Mouse (Mus musculus): ENCODE results near the gene Hmcn1. TPM values are rescaled to one million over a fixed set of nuclear protein-coding genes. Genes with fewer than 3 reads are reported as not detected.
A peak's percentile ranks its signal among the peaks of the same experiment; 100 is the strongest.

Gene Hmcn1
- total RNA-seq, 2 experiments from 2014 or later, result 39.5 to 43.6 TPM

GRCm38 (mm10) chr1:151000714-151001113 is 7.5 kb upstream of the Hmcn1 start:
- DNase-seq, result no peak
- intact Hi-C loops (cut with DNase I), result loop anchor here (5.0 kb wide), 1 partner anchor 178 kb away; no protein-coding TSS in a partner anchor

- intact Hi-C loops (cut with DNase I), result loop anchor here (5.0 kb wide), 3 partner anchors 57 to 122 kb away; no protein-coding TSS in a partner anchor
- no peak for DNase-seq
These were observed 1.4 kb upstream of the Hmcn1 start for GRCm38 (mm10) chr1:150994612-150995011.

DNA sequence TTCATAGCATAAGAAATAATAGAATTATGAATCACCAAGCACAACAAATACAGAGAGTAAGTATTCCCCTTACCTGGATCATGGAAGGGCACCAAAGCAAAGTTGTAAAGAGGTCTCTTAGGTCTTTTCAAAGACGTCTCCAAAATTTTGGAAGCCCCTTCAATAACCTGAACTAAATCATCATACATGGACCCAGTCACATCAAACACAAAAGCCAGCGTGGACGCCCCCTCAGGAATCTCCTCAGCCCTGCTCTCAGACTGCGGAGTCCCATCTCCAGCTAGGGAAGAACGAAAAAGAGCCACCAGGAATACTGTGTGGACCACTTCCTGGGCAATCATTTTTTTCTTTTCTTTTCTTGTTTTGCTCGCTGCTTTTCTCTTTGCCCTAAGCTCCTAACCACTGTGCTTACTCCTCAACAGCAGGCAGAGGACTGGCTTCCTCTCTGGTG is 499 bp downstream of the Hmcn1 start:
- intact Hi-C loops (cut with DNase I), result loop anchor here (2.0 to 5.0 kb wide), 4 partner anchors 14 to 120 kb away; no protein-coding TSS in a partner anchor
- DNase-seq, result no peak

GRCm38 (mm10) chr1:150991745-150992554 is 1.3 kb downstream of the Hmcn1 start:
- DNase-seq, result peak; percentile 52 to 60

DNA sequence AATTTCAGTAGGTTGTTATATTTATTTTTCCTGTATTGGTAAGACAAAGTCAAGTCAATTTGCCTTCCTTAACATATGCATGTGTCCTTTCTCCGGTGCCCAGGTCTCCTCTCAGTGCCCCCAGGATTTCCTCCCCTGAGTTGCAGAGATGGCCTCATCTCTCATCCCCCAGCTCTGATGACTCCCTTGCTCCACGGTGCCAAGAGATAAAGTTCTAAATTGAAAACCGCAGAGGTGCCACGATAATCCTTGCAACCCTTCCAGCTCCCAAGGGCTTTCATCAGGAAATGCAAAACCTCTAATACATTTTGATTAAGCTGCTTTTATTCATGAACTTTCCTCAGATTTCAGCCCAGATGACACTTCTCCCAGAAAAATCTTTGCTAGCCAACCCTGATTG is 8.3 kb downstream of the Hmcn1 start:
- DNase-seq, result peak in 1 of 2 experiments; percentile 38
- intact Hi-C loops (cut with DNase I), result no loop called here

More at GRCm38 (mm10) chr1:150991745-150992554, 1.3 kb downstream of the Hmcn1 start:
- intact Hi-C loops (cut with DNase I), result loop anchor here (2.0 to 5.0 kb wide), 4 partner anchors 15 to 120 kb away; no protein-coding TSS in a partner anchor

GRCm38 (mm10) chr1:150984092-150984503 is 9.1 kb downstream of the Hmcn1 start:
- intact Hi-C loops (cut with DNase I), result no loop called here
- peak in 1 of 2 experiments; percentile 32 for DNase-seq

DNA sequence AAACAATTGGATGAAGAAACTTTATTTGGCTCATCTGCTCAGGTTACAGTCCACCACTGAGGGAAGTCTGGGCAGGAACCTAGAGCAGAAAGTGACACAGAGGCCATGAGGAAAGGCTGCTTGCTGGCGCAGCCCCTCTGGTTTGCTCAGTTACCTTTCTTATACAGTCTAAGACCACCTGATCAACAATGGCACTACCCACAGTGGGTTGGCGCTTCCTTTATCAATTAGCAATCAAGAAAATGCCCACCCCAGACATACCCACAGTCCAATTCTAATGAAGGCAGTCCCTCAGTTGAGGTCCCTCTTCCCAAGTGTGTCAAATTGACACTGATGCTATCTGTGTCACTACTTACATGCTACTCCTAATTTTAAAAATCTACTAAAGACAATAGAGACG is 14.6 kb downstream of the Hmcn1 start:
- intact Hi-C loops (cut with DNase I), result no loop called here
- DNase-seq, result no peak

GRCm38 (mm10) chr1:150976263-150976662 is 17.0 kb downstream of the Hmcn1 start:
- intact Hi-C loops (cut with DNase I), result no loop called here
- peak; percentile 61 to 72 for DNase-seq

GRCm38 (mm10) chr1:150959486-150960074 is 33.7 kb downstream of the Hmcn1 start:
- intact Hi-C loops (cut with DNase I), result no loop called here
- DNase-seq, result no peak

DNA sequence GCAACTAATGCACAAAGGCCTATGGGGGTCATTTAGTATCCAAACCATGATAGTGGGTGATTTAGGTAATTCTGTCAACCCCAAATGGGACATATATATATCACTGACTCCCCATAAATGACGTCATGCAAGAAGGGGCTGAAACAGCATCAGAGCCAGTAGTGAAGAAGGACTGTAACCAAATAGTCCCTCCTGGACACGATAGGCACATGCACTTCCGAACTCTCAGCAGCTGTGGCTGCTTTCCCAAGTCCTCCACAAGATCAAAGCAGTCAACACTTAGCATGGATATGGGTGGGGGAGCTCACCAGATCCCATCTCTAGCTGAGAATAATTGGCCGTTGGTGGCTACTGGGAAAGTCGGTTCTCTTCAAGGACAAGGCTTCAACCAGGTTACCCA is 42.2 kb downstream of the Hmcn1 start:
- no peak for DNase-seq
- intact Hi-C loops (cut with DNase I), result no loop called here

DNA sequence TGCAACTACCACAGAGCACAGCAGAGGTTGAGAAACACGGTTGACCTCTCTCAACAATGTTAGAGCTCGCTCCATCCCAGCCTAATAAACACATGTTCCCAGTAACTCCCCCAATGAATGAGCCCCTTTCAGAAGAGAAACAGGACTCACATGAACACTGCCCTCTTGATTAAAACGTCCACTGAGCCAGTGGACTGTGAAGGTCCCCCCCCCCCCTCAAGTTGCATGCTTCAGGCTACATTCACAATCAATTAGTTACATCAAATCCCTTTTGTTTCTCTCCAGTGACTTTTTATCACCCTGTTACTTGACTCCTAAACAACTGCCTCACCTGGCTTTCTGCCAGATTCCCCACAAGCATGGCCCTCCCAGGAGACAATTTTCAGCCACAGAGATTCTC is 43.2 kb downstream of the Hmcn1 start:
- no peak for DNase-seq
- intact Hi-C loops (cut with DNase I), result no loop called here

GRCm38 (mm10) chr1:150948911-150949310 is 44.3 kb downstream of the Hmcn1 start:
- no peak for DNase-seq
- intact Hi-C loops (cut with DNase I), result no loop called here

GRCm38 (mm10) chr1:150943601-150944000 is 49.6 kb downstream of the Hmcn1 start:
- intact Hi-C loops (cut with DNase I), result no loop called here
- DNase-seq, result no peak

- no peak for DNase-seq
- intact Hi-C loops (cut with DNase I), result no loop called here
These were observed 51.1 kb downstream of the Hmcn1 start for GRCm38 (mm10) chr1:150942143-150942542.

GRCm38 (mm10) chr1:150936821-150937220 is 56.4 kb downstream of the Hmcn1 start:
- no peak for DNase-seq
- intact Hi-C loops (cut with DNase I), result loop anchor here (5.0 kb wide), 1 partner anchor 55 kb away; the partner anchor contains the start of gene Hmcn1

- intact Hi-C loops (cut with DNase I), result no loop called here
- DNase-seq, result peak; percentile 33 to 52
These were observed 59.6 kb downstream of the Hmcn1 start for GRCm38 (mm10) chr1:150933616-150934015.

- no peak for DNase-seq
- intact Hi-C loops (cut with DNase I), result loop anchor here (5.0 kb wide), 3 partner anchors 71 to 379 kb away; partner anchors contain the start of gene Hmcn1
These were observed 72.4 kb downstream of the Hmcn1 start for GRCm38 (mm10) chr1:150920860-150921259.

DNA sequence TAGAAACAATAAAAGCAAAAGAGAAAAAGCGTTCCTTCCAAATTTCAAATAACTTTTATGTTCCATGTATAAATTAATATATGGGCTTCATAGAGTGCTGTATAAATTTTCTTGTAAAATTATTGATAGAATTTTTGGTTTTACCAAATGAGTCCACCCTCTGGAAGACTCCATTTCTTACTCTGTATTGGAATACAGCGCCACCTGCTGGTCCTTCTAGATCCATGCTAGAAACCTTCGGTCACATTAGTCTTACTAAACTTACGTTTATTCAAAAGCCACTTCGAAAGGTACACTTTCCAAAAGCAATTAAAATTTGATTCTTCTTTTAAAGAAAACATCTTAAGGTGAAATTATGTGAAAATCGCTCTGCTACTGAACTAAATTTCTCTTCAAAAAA is 73.0 kb downstream of the Hmcn1 start:
- peak; percentile 67 to 81 for DNase-seq
- intact Hi-C loops (cut with DNase I), result loop anchor here (5.0 kb wide), 3 partner anchors 72 to 378 kb away; partner anchors contain the start of gene Hmcn1

DNA sequence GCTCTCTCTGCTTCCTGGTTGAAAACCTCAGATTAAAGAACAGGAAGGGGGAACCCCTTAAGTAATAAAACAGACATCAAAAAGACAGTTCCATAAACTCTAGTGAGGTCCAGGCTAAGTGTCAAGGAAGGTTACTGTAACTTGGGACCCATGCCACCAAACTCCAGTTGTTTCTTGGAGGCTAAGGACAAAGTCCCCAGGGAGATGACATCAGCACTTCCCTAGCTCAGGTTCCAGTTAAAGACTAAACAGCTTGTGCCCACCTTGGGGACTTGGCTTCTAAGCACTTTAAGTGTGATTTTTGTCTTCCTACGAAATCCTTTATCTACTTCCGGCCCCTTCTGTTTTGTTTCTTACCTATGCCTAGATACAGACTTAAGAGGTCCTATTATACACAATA is 78.3 kb downstream of the Hmcn1 start:
- intact Hi-C loops (cut with DNase I), result loop anchor here (5.0 kb wide), 1 partner anchor 153 kb away; no protein-coding TSS in a partner anchor
- DNase-seq, result peak; percentile 58 to 66

GRCm38 (mm10) chr1:150913586-150914136 is 79.6 kb downstream of the Hmcn1 start:
- no peak for DNase-seq
- intact Hi-C loops (cut with DNase I), result no loop called here

GRCm38 (mm10) chr1:150909642-150910041 is 83.6 kb downstream of the Hmcn1 start:
- peak; percentile 51 to 58 for DNase-seq
- intact Hi-C loops (cut with DNase I), result no loop called here
